Mouse (Mus musculus) adrenal gland, postnatal 4 days (tissue): ENCODE measurements around the gene Ccn6. TPM values are rescaled to one million over a fixed set of nuclear protein-coding genes. Genes with fewer than 3 reads are reported as not detected.
"Not testable (repeated sequence)": the region's sequence is repeated elsewhere in the genome, so short reads cannot be mapped to it uniquely, and the experiment has no call there.

ENCODE experiments used
- DNase-seq, 2 experiments: peaks; one replicate each; pipeline ENCODE4 v3.0.0; 2021 to 2022; ENCODE audit warnings: low spot score in 2 of 2, mixed read lengths in 2 of 2
- long read RNA-seq, 2 experiments: library from polyadenylated mRNA; stranded (forward); transcript quantifications; one replicate each; pipeline ENCODE4 v2.0.0; 2021
- total RNA-seq, 2 experiments: library from RNA; stranded (reverse); gene quantifications; 2 replicates each; pipeline ENCODE4 v1.2.3; 2021

Gene Ccn6
- total RNA-seq, result 1 to 10 TPM in 1 of 2 experiments, under 1 TPM in 1; 0.62 to 1.2 TPM
- long read RNA-seq, experiment 1, partial matches to known transcripts, result 0 of 1 reads
- long read RNA-seq, experiment 1, other reads (novel, unspliced or antisense), result 0 of 1 reads
- long read RNA-seq, experiment 2, result 0 reads

- no peak for DNase-seq
Observed at GRCm38 (mm10) chr10:39163694-39164093, at the start of gene Ccn6. Gene Ccn6, minus strand, starts transcription at chr10:39163794.

GRCm38 (mm10) chr10:39210031-39210430 lies 46.4 kb upstream of the Ccn6 start:
- DNase-seq, result no peak

GRCm38 (mm10) chr10:39209161-39210025 lies 45.8 kb upstream of the Ccn6 start:
- DNase-seq, result peak in 1 of 2 experiments; percentile 10

GRCm38 (mm10) chr10:39208712-39209111 lies 45.1 kb upstream of the Ccn6 start:
- DNase-seq, result no peak

DNA sequence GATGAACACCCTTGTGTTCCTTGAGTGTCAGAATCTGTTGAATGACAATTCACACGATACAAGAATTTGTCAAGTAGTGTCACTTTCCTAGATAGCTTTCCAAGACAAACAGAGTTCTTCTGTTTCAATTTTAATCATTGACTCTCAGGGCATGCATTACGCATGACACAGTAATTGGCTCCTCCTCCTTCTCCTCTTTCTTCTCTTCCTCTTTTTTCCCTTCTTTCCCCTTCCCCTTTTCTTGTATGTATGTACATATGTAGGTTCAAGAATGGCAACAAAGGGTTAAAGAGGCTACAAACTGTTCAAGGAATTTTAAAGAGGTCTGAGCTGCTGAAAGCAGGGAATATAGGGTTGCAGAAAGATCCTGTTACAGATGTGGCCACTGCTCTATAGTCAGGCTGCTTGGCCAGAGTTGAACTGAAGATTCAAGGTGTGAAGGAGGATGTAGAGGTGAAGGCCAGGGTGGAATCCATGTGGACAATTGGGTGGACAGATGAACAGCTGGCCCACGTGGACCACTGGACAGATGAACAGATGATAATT lies 43.8 kb upstream of the Ccn6 start:
- no peak for DNase-seq

DNA sequence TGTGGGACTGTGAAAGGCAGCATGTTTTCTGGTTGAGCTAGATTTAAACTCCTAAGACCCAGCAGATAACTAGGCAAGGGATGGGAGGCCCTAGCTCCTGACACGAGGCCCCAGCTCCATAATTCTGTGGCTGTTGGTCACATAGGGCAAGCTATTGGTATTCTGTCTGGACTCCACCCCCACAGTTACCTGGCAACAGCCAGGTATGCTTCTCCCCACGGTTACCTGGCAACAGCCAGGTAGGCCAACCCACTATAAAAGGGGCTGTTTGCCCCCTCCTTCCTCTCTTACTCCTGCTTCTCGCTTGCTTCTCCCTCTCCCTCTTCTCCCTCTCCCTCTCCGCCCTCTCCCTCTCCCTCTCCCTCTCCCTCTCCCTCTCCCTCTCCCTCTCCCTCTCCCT lies 38.9 kb upstream of the Ccn6 start:
- no peak for DNase-seq

DNA sequence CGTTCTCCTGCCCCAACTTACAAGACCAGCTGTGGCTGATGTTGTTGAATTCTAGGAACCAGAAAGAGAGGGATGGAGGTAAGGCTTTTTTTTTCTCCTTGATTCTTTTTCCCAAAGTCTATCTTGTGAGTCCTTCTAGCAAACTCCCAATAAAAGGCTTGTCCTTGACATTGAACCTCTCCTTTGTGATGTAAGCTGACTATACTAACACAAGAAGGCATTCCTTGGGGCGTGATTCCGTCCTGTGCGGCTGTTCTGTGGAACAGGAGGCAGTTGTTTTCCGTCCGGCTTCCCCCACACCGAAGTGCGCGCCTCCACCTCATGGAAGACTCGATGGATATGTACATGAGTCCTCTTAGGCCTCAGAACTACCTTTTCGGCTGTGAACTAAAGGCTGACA lies 34.6 kb upstream of the Ccn6 start:
- DNase-seq, result not testable (repeated sequence)

- no peak for DNase-seq
Observed at GRCm38 (mm10) chr10:39192673-39193072, 29.1 kb upstream of the Ccn6 start.

DNA sequence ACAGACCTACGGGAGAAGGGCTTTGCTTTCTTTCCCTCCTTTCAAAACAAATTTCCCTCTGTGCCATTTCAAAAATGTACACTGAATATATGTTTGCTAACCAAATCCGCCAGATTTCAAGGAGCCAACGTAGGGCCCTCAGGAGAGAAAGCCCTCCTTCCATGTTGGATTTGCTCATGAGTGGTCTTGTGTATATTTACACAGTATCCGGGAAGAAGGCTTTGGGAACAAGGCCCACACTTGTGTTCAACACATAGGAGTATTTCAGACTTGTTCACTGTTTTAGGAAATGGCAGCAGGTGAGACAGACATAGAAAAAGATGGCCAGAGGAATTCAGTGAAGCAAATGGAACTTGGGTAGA lies 21.9 kb upstream of the Ccn6 start:
- no peak for DNase-seq

DNA sequence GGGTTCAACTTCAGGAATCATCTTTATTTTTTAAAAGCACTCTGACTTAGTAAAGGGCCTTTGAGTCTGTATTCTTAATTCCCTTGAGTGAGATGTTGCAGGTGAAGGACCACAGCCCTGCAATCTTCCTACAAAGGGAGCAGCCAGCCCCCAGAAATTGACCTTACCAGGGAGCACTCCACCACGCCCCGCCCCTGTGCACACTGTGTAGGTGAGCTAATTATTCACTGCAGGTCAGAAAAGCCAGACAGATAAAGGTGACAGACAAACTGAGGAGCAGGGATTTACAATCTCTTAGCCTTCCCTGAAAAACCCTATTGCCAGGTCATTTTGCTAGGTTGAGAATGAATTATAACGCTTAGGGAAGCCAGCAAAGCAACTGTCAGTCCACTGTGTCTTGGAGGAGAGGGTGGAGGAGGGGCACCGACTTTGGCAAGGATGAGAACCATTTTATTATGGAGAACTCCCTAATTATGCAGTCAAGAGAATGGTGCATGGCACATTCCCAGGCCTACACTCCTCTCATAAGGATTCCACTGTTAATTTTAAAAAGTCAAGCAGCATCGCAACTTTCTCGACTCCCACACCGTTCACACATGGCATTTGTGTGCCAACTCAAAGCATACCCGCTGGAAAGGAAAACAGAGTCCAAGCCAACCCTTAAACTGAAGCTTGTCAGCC lies 21.4 kb upstream of the Ccn6 start:
- DNase-seq, result no peak

DNA sequence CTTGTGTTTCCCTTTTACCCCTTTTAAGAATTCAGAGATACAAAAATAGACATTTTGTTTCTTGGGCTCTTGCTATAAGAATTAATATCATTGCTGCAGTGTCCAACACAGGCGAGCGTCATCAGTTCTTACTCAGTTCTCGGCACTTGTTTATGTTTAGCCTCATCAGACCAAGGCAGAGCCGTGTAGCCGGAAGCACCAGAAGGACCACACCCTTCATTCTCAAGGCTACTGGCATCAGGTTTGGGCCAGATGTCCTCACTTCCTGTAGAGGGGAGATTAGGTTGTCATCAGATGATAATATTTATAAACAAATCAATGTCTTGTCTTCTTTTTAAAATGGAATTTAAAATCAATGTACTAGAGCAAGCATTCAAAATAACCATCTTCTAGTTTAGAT lies 13.4 kb upstream of the Ccn6 start:
- no peak for DNase-seq

- DNase-seq, result no peak
Observed at GRCm38 (mm10) chr10:39173077-39173476, 9.5 kb upstream of the Ccn6 start.

GRCm38 (mm10) chr10:39172540-39172931 lies 8.9 kb upstream of the Ccn6 start:
- DNase-seq, result no peak

DNA sequence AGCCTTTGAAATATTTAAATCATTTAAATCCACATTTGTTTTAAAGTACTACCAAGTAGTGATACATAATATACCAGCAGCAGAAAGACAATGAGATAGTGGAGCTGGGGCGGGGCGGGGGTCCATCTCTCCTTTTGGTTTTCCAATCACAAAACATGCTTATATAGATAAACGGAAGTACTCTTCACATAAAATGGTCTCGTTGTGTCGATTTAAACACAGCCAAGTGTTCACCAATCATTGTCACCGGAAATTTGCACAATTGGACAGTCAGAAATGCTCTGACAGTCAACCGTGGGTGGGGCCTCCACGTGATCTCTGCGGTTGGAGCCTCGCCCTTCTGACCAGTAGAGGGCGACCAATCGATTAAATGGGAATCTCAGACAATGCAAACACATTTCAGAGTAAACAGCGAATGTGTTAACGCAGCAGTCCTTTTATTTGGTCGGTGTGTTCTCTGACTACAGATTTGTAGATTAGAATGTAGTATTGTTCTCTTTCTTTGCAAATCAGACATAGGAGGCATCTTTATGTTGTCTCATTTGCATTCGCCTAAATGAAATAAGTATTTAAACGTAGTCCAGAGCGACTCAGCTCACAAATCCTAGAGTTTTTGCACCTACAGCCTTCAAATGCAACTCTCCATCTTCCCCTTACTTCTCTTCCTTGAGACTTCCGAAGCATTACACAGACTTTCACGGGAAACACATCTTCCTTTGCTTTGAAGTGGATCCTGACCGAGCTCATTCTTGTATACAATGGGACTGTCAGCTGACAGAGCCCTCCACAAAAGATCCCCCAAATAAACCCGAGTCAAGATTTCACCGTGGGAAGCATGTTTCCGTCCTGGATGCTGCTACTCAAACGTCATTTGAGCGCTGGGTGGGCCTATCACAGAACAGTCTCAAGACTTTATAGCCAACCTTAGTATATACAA lies 8.3 kb upstream of the Ccn6 start:
- DNase-seq, result peak; percentile 63 to 77

GRCm38 (mm10) chr10:39171134-39171533 lies 7.5 kb upstream of the Ccn6 start:
- peak; percentile 77 to 83 for DNase-seq

DNA sequence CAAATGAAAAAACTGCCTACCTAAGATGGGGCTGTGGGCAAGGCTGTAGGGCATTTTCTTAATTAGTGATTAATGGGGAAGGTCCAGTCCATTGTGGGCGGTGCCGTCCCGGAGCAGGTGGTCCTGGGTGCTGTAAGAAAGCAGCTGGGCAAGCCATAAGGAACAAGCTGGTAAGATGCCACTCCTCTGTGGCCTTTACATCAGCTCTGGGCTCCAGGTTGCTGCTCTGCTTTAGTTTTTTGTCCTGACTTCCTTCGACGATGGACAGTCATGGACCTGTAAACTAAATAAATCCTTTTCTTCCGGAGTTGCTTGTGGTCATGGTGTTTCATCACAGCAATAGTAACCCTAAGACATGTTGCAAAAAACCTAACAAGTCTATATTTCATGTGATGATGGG lies 7.1 kb upstream of the Ccn6 start:
- DNase-seq, result no peak

DNA sequence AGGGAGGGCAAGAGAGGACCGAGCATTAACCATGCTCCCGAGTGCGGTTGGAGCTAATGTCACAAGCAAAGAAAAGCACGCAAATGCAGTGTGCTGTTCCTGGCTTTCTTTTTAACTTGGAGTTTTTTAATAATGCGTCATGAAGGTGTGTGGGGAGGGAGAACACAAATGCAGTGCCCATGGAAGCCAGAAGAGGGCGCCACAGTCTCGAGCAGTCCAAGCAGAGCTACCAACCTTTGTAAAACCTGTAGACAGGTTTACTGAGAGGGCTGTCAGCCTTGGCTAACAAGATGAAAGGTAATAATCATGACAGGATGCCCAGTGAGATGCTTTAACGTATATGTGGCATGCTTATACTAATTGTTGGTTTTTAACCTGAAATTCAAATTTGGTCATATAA lies 6.6 kb upstream of the Ccn6 start:
- DNase-seq, result peak; percentile 42 to 43

DNA sequence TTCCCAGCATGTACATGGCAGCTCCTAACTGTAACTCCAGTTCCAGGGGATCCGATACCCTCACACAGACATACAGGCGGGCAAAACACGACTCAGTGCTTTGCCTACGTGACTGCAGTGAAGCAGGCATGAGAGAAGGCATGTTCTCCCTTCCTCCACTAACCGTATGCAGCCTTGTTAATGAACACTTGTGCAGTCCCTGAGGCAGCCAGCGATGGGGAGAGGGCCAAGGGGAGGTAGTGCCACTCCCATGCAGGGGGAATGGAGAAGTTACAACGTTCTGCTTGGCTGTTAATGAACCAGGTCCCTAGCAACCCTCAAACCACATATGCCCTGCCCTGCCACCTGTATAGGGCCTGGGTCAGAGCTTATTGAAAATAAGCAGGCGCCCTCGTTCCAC lies 6.0 kb upstream of the Ccn6 start:
- no peak for DNase-seq

- DNase-seq, result no peak
Observed at GRCm38 (mm10) chr10:39167611-39168010, 4.0 kb upstream of the Ccn6 start.

GRCm38 (mm10) chr10:39165632-39166115 lies 2.1 kb upstream of the Ccn6 start:
- DNase-seq, result no peak
